Mouse (Mus musculus) mature B cell (primary cell): ENCODE results near the gene Plcxd2.

Experiments used
- in situ Hi-C: fragments of 300-500 bp; cut with MboI; formaldehyde crosslinking; loops from 2 replicates; pipeline ENCODE4 v1.14.3; 2019

Plcxd2 gene

GRCm38 (mm10) chr16:46010153-46010905 lies at the start of gene Plcxd2:
TSS of gene Plcxd2 (minus strand) at chr16:46010218.
- in situ Hi-C loops: loop anchor here (25.0 kb wide), 2 partner anchors 273 to 848 kb away; partner anchors contain the start of genes Abhd10, Atg3 and Slc35a5

GRCm38 (mm10) chr16:46046906-46047305 lies 36.9 kb upstream of the Plcxd2 start:
- in situ Hi-C loops: no loop called here

GRCm38 (mm10) chr16:46036261-46036660 lies 26.2 kb upstream of the Plcxd2 start:
- in situ Hi-C loops: no loop called here

GRCm38 (mm10) chr16:46033896-46034295 lies 23.9 kb upstream of the Plcxd2 start:
- in situ Hi-C loops: no loop called here

GRCm38 (mm10) chr16:46022958-46023491 lies 13.0 kb upstream of the Plcxd2 start:
- in situ Hi-C loops: loop anchor here (25.0 kb wide), 2 partner anchors 286 to 861 kb away; partner anchors contain the start of genes Abhd10, Atg3 and Slc35a5

- in situ Hi-C loops: loop anchor here (25.0 kb wide), 2 partner anchors 285 to 860 kb away; partner anchors contain the start of genes Abhd10, Atg3 and Slc35a5
These were observed 12.3 kb upstream of the Plcxd2 start for GRCm38 (mm10) chr16:46022189-46022928.

GRCm38 (mm10) chr16:46021302-46021701 lies 11.3 kb upstream of the Plcxd2 start:
- in situ Hi-C loops: loop anchor here (25.0 kb wide), 2 partner anchors 284 to 859 kb away; partner anchors contain the start of genes Abhd10, Atg3 and Slc35a5

GRCm38 (mm10) chr16:46020396-46020795 lies 10.4 kb upstream of the Plcxd2 start:
- in situ Hi-C loops: loop anchor here (25.0 kb wide), 2 partner anchors 283 to 858 kb away; partner anchors contain the start of genes Abhd10, Atg3 and Slc35a5

GRCm38 (mm10) chr16:46019799-46020198 lies 9.8 kb upstream of the Plcxd2 start:
- in situ Hi-C loops: loop anchor here (25.0 kb wide), 2 partner anchors 282 to 857 kb away; partner anchors contain the start of genes Abhd10, Atg3 and Slc35a5

- in situ Hi-C loops: loop anchor here (25.0 kb wide), 2 partner anchors 282 to 857 kb away; partner anchors contain the start of genes Abhd10, Atg3 and Slc35a5
These were observed 9.3 kb upstream of the Plcxd2 start for GRCm38 (mm10) chr16:46019359-46019758.

- in situ Hi-C loops: loop anchor here (25.0 kb wide), 2 partner anchors 274 to 849 kb away; partner anchors contain the start of genes Abhd10, Atg3 and Slc35a5
These were observed 1.7 kb upstream of the Plcxd2 start for GRCm38 (mm10) chr16:46011696-46012095.

- in situ Hi-C loops: loop anchor here (25.0 kb wide), 2 partner anchors 274 to 849 kb away; partner anchors contain the start of genes Abhd10, Atg3 and Slc35a5
These were observed 845 bp upstream of the Plcxd2 start for GRCm38 (mm10) chr16:46010906-46011220.

GRCm38 (mm10) chr16:46009717-46010116 lies 301 bp downstream of the Plcxd2 start:
- in situ Hi-C loops: loop anchor here (25.0 kb wide), 2 partner anchors 272 to 847 kb away; partner anchors contain the start of genes Abhd10, Atg3 and Slc35a5

GRCm38 (mm10) chr16:46008766-46009165 lies 1.3 kb downstream of the Plcxd2 start:
- in situ Hi-C loops: loop anchor here (25.0 kb wide), 2 partner anchors 271 to 846 kb away; partner anchors contain the start of genes Abhd10, Atg3 and Slc35a5

- in situ Hi-C loops: loop anchor here (25.0 kb wide), 2 partner anchors 271 to 846 kb away; partner anchors contain the start of genes Abhd10, Atg3 and Slc35a5
These were observed 1.9 kb downstream of the Plcxd2 start for GRCm38 (mm10) chr16:46008036-46008605.

- in situ Hi-C loops: loop anchor here (25.0 kb wide), 2 partner anchors 269 to 844 kb away; partner anchors contain the start of genes Abhd10, Atg3 and Slc35a5
These were observed 3.8 kb downstream of the Plcxd2 start for GRCm38 (mm10) chr16:46006261-46006660.

- in situ Hi-C loops: loop anchor here (25.0 kb wide), 2 partner anchors 264 to 839 kb away; partner anchors contain the start of genes Abhd10, Atg3 and Slc35a5
These were observed 8.4 kb downstream of the Plcxd2 start for GRCm38 (mm10) chr16:46001550-46002166.

- in situ Hi-C loops: loop anchor here (25.0 kb wide), 2 partner anchors 264 to 839 kb away; partner anchors contain the start of genes Abhd10, Atg3 and Slc35a5
These were observed 9.0 kb downstream of the Plcxd2 start for GRCm38 (mm10) chr16:46000976-46001375.

- in situ Hi-C loops: loop anchor here (25.0 kb wide), 2 partner anchors 262 to 837 kb away; partner anchors contain the start of genes Abhd10, Atg3 and Slc35a5
These were observed 10.4 kb downstream of the Plcxd2 start for GRCm38 (mm10) chr16:45999374-46000191.
